Mouse (Mus musculus) kidney, postnatal 36 days (tissue): ENCODE results near the gene Gsx2.

Experiments
- DNase-seq, 2 experiments: peaks; one replicate each; pipeline ENCODE4 v3.0.0; 2021 to 2022; ENCODE audit warnings: mixed read lengths in 2 of 2

Gene Gsx2

GRCm38 (mm10) chr5:75075383-75075941 is at the start of gene Gsx2:
TSS of gene Gsx2 (plus strand) at chr5:75075601.
- no peak for DNase-seq

- DNase-seq: no peak
These were observed 39.9 kb upstream of the Gsx2 start for GRCm38 (mm10) chr5:75035475-75035874.

- DNase-seq: no peak
These were observed 36.1 kb upstream of the Gsx2 start for GRCm38 (mm10) chr5:75039307-75039706.

GRCm38 (mm10) chr5:75043011-75043445 is 32.4 kb upstream of the Gsx2 start:
- no peak for DNase-seq

GRCm38 (mm10) chr5:75043621-75044301 is 31.6 kb upstream of the Gsx2 start:
- peak in 1 of 2 experiments; percentile 6 for DNase-seq

- peak; percentile 87 to 94 for DNase-seq
These were observed 31.0 kb upstream of the Gsx2 start, which contains the start of gene Chic2 for GRCm38 (mm10) chr5:75044310-75044904. TSS of gene Chic2 (minus strand) at chr5:75044774.

- DNase-seq: peak; percentile 19 to 62
These were observed 30.0 kb upstream of the Gsx2 start for GRCm38 (mm10) chr5:75045371-75045770.

GRCm38 (mm10) chr5:75046681-75047321 is 28.6 kb upstream of the Gsx2 start:
- DNase-seq: peak; percentile 64 to 72

- DNase-seq: no peak
These were observed 24.3 kb upstream of the Gsx2 start for GRCm38 (mm10) chr5:75051109-75051508.

GRCm38 (mm10) chr5:75063177-75063576 is 12.2 kb upstream of the Gsx2 start:
- no peak for DNase-seq

- DNase-seq: no peak
These were observed 8.7 kb upstream of the Gsx2 start for GRCm38 (mm10) chr5:75066715-75067114.

GRCm38 (mm10) chr5:75067125-75067756 is 8.2 kb upstream of the Gsx2 start:
- peak; percentile 17 to 59 for DNase-seq

GRCm38 (mm10) chr5:75070132-75070531 is 5.3 kb upstream of the Gsx2 start:
- no peak for DNase-seq

GRCm38 (mm10) chr5:75070656-75071375 is 4.6 kb upstream of the Gsx2 start:
- DNase-seq: no peak

- DNase-seq: no peak
These were observed 3.5 kb upstream of the Gsx2 start for GRCm38 (mm10) chr5:75071951-75072350.

GRCm38 (mm10) chr5:75072532-75072931 is 2.9 kb upstream of the Gsx2 start:
- DNase-seq: no peak

- no peak for DNase-seq
These were observed 2.2 kb upstream of the Gsx2 start for GRCm38 (mm10) chr5:75073167-75073566.

GRCm38 (mm10) chr5:75073684-75074083 is 1.7 kb upstream of the Gsx2 start:
- no peak for DNase-seq

- no peak for DNase-seq
These were observed 1.3 kb upstream of the Gsx2 start for GRCm38 (mm10) chr5:75074132-75074531.

GRCm38 (mm10) chr5:75074537-75075382 is 641 bp upstream of the Gsx2 start:
- no peak for DNase-seq

GRCm38 (mm10) chr5:75076326-75077050 is 1.1 kb downstream of the Gsx2 start:
- DNase-seq: no peak
